32 mouse cellular contexts compared by ENCODE assay signal in the genomic region with DNA sequence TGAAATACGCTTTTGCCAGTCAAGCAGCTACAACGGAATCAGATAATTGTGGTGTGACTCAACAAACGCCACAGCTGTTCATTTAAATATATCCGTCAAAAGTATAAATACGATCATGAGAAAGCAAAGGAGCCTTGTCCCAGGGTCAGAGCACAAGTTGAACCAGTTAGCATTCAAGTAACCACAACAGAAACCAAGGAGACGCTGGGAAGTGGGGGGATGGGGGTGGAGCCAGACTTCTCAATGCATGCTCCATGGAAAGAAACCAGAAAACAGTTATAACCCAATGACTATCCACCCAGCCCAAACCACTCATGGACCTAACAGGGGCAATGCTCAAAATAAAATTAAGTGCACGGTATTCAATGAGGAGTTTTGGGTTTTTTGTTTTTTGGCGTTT. TPM values are rescaled to one million over a fixed set of nuclear protein-coding genes. Genes with fewer than 3 reads are reported as not detected.
DNase-seq lines count a peak whose midpoint lies in the region; ATAC-seq and TF ChIP-seq lines count a peak whose summit lies in the region.
"Had no signal": no experiment of that assay in that cellular context is flagged by ENCODE, and none has a peak within 500 bp of the region (broad histone marks: within the 10 kb centered on the region; RNA-seq: fewer than 3 reads in every experiment).

No protein-coding gene starts in this region.

- DNase-seq in gastrocnemius, adult 2 months: no peak
- no peak for DNase-seq in gastrocnemius, adult 8-10 months (ENCODE audit: low spot score in 2 of 2)
- no peak for DNase-seq in heart, postnatal 14 days
- DNase-seq in lung, postnatal 36 days: peak; percentile 35
- DNase-seq in lung, postnatal 4 days: no peak
- DNase-seq: adrenal gland, adult 2 months; cerebellum, adult 18-20 months; cerebellum, postnatal 14 days; layer of hippocampus, postnatal 36 days; liver, postnatal 0 days; lung, postnatal 14 days; right cerebral cortex, postnatal 14 days had no signal

- H3K4me1 ChIP-seq in heart, embryonic 13.5 days: peaks cover 94% of the 10 kb centered on the region
- H3K4me1 ChIP-seq in liver, embryonic 12.5 days: peaks cover 14% of the 10 kb centered on the region; the same call in 1 of the 2 replicates
- H3K4me1 ChIP-seq: hindbrain, embryonic 12.5 days; megakaryocyte, embryonic 14.5 days; midbrain, embryonic 13.5 days had no signal

- peak overlapping the region; percentile 56 for H3K4me3 ChIP-seq in gastrocnemius, adult 2 months
- no peak overlapping the region for H3K4me3 ChIP-seq in heart, embryonic 13.5 days
- H3K4me3 ChIP-seq in liver, embryonic 12.5 days: no peak overlapping the region
- H3K4me3 ChIP-seq: forebrain, embryonic 10.5 days; hindbrain, embryonic 12.5 days; layer of hippocampus, adult 2 months; megakaryocyte, embryonic 14.5 days; midbrain, embryonic 13.5 days; neural tube, embryonic 12.5 days had no signal

- intact Hi-C loops in gastrocnemius, adult 2 months (cut with DNase I): no loop called here
- intact Hi-C loops in heart, postnatal 14 days (cut with DNase I): no loop called here

- TF ChIP-seq CTCF in gastrocnemius, adult 2 months (IDR thresholded peaks at IDR 0.05): no peak

- peak overlapping the region; percentile 61; the same call in 1 of the 2 replicates for H3K9ac ChIP-seq in heart, embryonic 13.5 days
- no peak overlapping the region for H3K9ac ChIP-seq in liver, embryonic 12.5 days
- H3K9ac ChIP-seq: hindbrain, embryonic 12.5 days; liver, postnatal 0 days; midbrain, embryonic 13.5 days; neural tube, embryonic 12.5 days had no signal

- H3K36me3 ChIP-seq in heart, embryonic 13.5 days: peaks cover 11% of the 10 kb centered on the region; the same call in 1 of the 2 replicates
- H3K36me3 ChIP-seq in liver, embryonic 12.5 days: no peaks in the 10 kb centered on the region
- H3K36me3 ChIP-seq: hindbrain, embryonic 12.5 days; neural tube, embryonic 12.5 days had no signal

- no peaks in the 10 kb centered on the region for H3K9me3 ChIP-seq in heart, embryonic 13.5 days
- H3K9me3 ChIP-seq in liver, embryonic 12.5 days (replicated peaks): no peaks in the 10 kb centered on the region
- H3K9me3 ChIP-seq: forebrain, embryonic 10.5 days; hindbrain, embryonic 12.5 days; midbrain, embryonic 13.5 days; neural tube, embryonic 12.5 days had no signal

- no peak for ATAC-seq in heart, embryonic 13.5 days (ENCODE audit: extremely low read depth, insufficient number of reproducible peaks, low FRiP score, low TSS enrichment)
- ATAC-seq in liver, embryonic 12.5 days: no peak
- ATAC-seq: forebrain, embryonic 16.5 days; intestine, postnatal 0 days; liver, postnatal 0 days; midbrain, embryonic 13.5 days; Patski had no signal

- peak overlapping the region; percentile 74 for H3K27ac ChIP-seq in gastrocnemius, adult 2 months
- H3K27ac ChIP-seq in heart, embryonic 13.5 days (replicated peaks): peak overlapping the region; percentile 73
- H3K27ac ChIP-seq in liver, embryonic 12.5 days: no peak overlapping the region
- H3K27ac ChIP-seq: forebrain, embryonic 10.5 days; hindbrain, embryonic 12.5 days; layer of hippocampus, adult 2 months; midbrain, embryonic 13.5 days; neural tube, embryonic 12.5 days; stomach, postnatal 0 days had no signal

- no peaks in the 10 kb centered on the region for H3K27me3 ChIP-seq in heart, embryonic 13.5 days (replicated peaks)
- no peaks in the 10 kb centered on the region for H3K27me3 ChIP-seq in liver, embryonic 12.5 days (replicated peaks)
- H3K27me3 ChIP-seq: hindbrain, embryonic 12.5 days; megakaryocyte, embryonic 14.5 days; midbrain, embryonic 13.5 days; neural tube, embryonic 12.5 days; Patski had no signal

- H3K4me2 ChIP-seq in heart, embryonic 13.5 days: peak overlapping the region; percentile 59
- no peak overlapping the region for H3K4me2 ChIP-seq in liver, embryonic 12.5 days
- H3K4me2 ChIP-seq: hindbrain, embryonic 12.5 days; midbrain, embryonic 13.5 days; neural tube, embryonic 12.5 days had no signal

- 47% methylated on average over 8 of the region's 8 CpGs for WGBS in heart, embryonic 13.5 days
- WGBS in liver, embryonic 12.5 days (ENCODE audit: insufficient replicate concordance): 57% methylated on average over 8 of the region's 8 CpGs

RNA-seq across cellular contexts. Expression of gene Gm17409, which starts 40.3 kb away (rescaled TPM):
- not detected for total RNA-seq in gastrocnemius, adult 2 months (2021)
- total RNA-seq in gastrocnemius, adult 8-10 months (2022): not detected
- 0.15 TPM in 1 of 2 replicates, not detected in the other for polyA plus RNA-seq in heart, embryonic 13.5 days (2015; fragmentation: Nextera tagmentation; extraction: Ambion mirVana)
- not detected for total RNA-seq in heart, postnatal 14 days (2021)
- 0.18 TPM in 1 of 2 replicates, not detected in the other for polyA plus RNA-seq in liver, embryonic 12.5 days (2016; fragmentation: Nextera tagmentation; extraction: Ambion mirVana)
- total RNA-seq: adrenal gland, adult 2 months; ES-E14; gastrocnemius, postnatal 4 days; layer of hippocampus, adult 2 months; layer of hippocampus, postnatal 36 days; left cerebral cortex, postnatal 10 days; liver, adult 2 months had no signal
- polyA plus RNA-seq: adrenal gland, adult 2 months; embryonic facial prominence, embryonic 11.5 days; forebrain, embryonic 10.5 days; hindbrain, embryonic 12.5 days; intestine, postnatal 0 days; kidney, embryonic 16.5 days; limb, embryonic 11.5 days; liver, adult 2 months; liver, postnatal 0 days; midbrain, embryonic 13.5 days; neural tube, embryonic 12.5 days; Patski; stomach, postnatal 0 days; thymus, postnatal 0 days had no signal

RNA-seq across cellular contexts. Expression of gene Acvr1, which starts 56.8 kb away (rescaled TPM):
- total RNA-seq in gastrocnemius, adult 2 months (2021): 10 to 100 TPM; 17.6 to 23.2 TPM
- 10 to 100 TPM; 15.6 to 29.8 (median 19.0) TPM for total RNA-seq in gastrocnemius, adult 8-10 months (2022)
- polyA plus RNA-seq in heart, embryonic 13.5 days (2015; fragmentation: Nextera tagmentation; extraction: Ambion mirVana): 9.2 and 9.8 TPM in 2 replicates
- total RNA-seq in heart, postnatal 14 days (2021): 10 to 100 TPM; 18.5 to 22.0 TPM
- polyA plus RNA-seq in liver, embryonic 12.5 days (2016; fragmentation: Nextera tagmentation; extraction: Ambion mirVana): 3.4 and 3.8 TPM in 2 replicates

RNA-seq across cellular contexts. Expression of gene Upp2, which starts 56.9 kb away (rescaled TPM):
- total RNA-seq in gastrocnemius, adult 2 months (2021): 1 to 10 TPM; 2.0 to 2.4 TPM
- total RNA-seq in gastrocnemius, adult 8-10 months (2022): 1 to 10 TPM; 1.5 to 2.8 (median 2.2) TPM
- polyA plus RNA-seq in heart, embryonic 13.5 days (2015; fragmentation: Nextera tagmentation; extraction: Ambion mirVana): 6.4 and 7.6 TPM in 2 replicates
- 1 to 10 TPM; 2.4 to 2.9 TPM for total RNA-seq in heart, postnatal 14 days (2021)
- 1.8 and 2.6 TPM in 2 replicates for polyA plus RNA-seq in liver, embryonic 12.5 days (2016; fragmentation: Nextera tagmentation; extraction: Ambion mirVana)
